Mouse (Mus musculus) stomach, postnatal 0 days (tissue): Measurements from ENCODE around the gene Sytl2.
A peak's percentile ranks its signal among the peaks of the same experiment; 100 is the strongest.

Experiments
- CTCF ChIP-seq: IDR thresholded peaks from 2 replicates; pipeline ENCODE4 v1.5.1; 2016; ENCODE audit warnings: antibody characterized with exemption, low read depth, mild to moderate bottlenecking, moderate library complexity
- EP300 ChIP-seq: optimal IDR thresholded peaks from 2 replicates; pipeline ENCODE3; 2016; ENCODE audit warnings: antibody characterized with exemption

GRCm38 (mm10) chr7:90252946-90253345, 49.1 kb upstream of the Sytl2 start:
- TF ChIP-seq EP300 (no peak), CTCF (peak; percentile 61)
